Mouse (Mus musculus): ENCODE results near the gene Tmem265. TPM values are rescaled to one million over a fixed set of nuclear protein-coding genes. Genes with fewer than 3 reads are reported as not detected.

The Tmem265 gene
- 0.47 and 3.5 TPM in 2 replicates for polyA plus RNA-seq (2015; fragmentation: Nextera tagmentation; extraction: Ambion mirVana)

DNA sequence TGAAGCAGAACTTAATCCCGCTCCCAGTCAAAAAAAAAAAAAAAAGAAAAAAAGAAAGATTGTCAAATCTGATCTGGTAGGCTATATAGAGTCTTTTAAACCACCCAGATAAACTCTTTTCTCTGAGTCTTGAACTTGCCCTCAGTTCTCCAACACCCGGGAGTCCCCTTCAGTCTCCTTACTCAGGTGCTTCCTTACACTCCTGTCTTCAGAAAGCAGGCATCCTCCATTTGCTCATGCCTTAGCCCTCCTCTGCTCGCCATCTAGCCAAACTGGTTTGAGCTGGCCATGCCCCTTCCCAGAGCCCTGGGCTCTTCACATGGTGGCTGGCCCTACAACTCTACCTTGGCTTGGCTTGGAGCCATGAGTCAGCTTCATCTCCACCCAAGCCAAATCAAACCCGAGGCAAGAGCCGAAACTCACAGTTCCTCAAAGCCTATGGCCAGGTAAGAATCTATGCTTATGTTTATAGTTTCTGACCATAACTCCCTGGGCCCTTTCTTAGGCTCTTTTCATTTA is at the start of gene Tmem265:
TSS of gene Tmem265 (plus strand) at position 51 of the 519 bp plus-strand sequence.
- no peak for ATAC-seq (ENCODE audit: extremely low read depth, insufficient number of reproducible peaks, low FRiP score, low TSS enrichment)
- 92% methylated on average over 5 of the region's 5 CpGs for whole genome bisulfite sequencing
- Histone ChIP-seq H3K4me2 (no peak within 1 kb of the TSS), H3K36me3 (peaks cover 89% of the 10 kb centered on the region), H3K27ac (replicated peaks) (no peak within 1 kb of the TSS), H3K4me1 (peaks cover 13% of the 10 kb centered on the region), H3K27me3 (replicated peaks) (no peaks in the 10 kb centered on the region), H3K4me3 (no peak within 1 kb of the TSS), H3K9me3 (no peaks in the 10 kb centered on the region), H3K9ac (no peak within 1 kb of the TSS)

DNA sequence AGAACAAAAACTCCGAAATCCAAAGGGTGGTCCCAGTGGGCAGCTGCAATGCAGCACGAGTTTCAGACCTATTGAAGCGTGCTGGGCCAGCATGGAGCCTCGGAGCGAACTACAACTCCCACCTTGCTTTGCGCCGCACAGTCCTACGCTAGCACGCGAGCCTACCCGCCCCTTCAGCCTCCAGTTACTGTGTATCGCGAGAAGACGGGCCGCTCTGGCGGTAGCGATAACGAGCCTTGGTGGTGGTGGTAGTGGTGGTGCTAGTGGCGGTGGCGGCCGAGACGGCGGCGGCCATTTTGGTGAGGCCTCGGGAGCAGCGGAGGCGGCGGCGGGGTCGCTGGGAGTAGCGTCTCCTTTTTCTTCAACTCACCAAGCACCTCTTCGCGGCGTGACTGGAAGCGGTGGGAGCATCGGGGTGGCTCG is 49.4 kb upstream of the Tmem265 start, which contains the start of gene Srcap:
TSS of gene Srcap (plus strand) at position 176 of the 423 bp plus-strand sequence.
- H3K4me3 ChIP-seq, result peak within 1 kb of the TSS; percentile 84
- WGBS, result under 1% methylated on average over 37 of the region's 37 CpGs
- H3K27ac ChIP-seq (replicated peaks), result peak within 1 kb of the TSS; percentile 98
- peaks cover 32% of the 10 kb centered on the region for H3K36me3 ChIP-seq
- H3K4me2 ChIP-seq, result peak within 1 kb of the TSS; percentile 71
- H3K4me1 ChIP-seq, result peaks cover 20% of the 10 kb centered on the region
- H3K27me3 ChIP-seq (replicated peaks), result no peaks in the 10 kb centered on the region
- no peaks in the 10 kb centered on the region for H3K9me3 ChIP-seq
- H3K9ac ChIP-seq, result peak within 1 kb of the TSS; percentile 93
- peak; percentile 88 for ATAC-seq (ENCODE audit: extremely low read depth, insufficient number of reproducible peaks, low FRiP score, low TSS enrichment)

DNA sequence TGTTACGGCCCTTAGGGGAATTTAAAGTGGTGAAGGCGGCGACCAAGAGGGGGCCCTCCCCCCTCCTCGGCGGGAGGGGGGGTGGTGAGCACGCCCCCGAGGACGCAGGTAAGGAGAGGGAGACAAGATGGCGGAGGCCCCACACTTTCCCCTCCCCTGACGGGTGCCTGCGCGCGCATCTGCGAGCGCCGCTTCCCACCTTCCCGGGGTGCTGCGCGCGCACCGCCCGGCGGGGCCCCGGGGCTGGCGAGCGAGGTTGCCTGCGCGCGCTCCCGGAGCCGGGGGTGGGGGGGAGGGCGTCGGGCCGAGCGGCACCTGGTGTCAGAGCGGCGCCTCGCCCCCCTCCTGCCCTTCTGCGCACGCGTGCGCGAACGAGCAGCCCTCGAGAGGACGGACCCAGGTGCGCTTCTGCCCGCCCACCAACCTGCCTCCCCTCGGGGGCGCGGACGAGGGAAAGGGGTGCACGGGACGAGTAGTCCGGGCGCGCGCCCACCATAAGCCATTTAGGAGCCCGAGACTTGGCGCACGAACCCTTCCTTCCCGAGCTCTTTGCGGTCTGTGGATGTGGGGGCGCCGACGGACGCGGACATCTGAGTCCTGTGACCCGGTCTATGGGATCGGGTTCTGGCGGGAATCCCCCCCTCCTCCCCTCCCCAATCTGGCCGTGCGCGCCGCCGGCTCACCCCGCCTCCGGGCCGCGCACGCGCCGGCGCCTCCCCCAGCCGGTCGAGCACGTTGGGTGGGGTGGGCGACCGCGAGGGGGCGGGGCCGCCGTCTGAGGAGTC is 48.8 kb upstream of the Tmem265 start:
- peaks cover 20% of the 10 kb centered on the region for H3K4me1 ChIP-seq
- peak overlapping the region; percentile 98 for H3K27ac ChIP-seq (replicated peaks)
- H3K36me3 ChIP-seq, result peaks cover 38% of the 10 kb centered on the region
- H3K4me3 ChIP-seq, result peak overlapping the region; percentile 84
- under 1% methylated on average over 92 of the region's 93 CpGs for WGBS
- H3K4me2 ChIP-seq, result peak overlapping the region; percentile 71
- no peaks in the 10 kb centered on the region for H3K9me3 ChIP-seq
- no peaks in the 10 kb centered on the region for H3K27me3 ChIP-seq (replicated peaks)
- peak overlapping the region; percentile 93 for H3K9ac ChIP-seq
- peak; percentile 79 for ATAC-seq (ENCODE audit: extremely low read depth, insufficient number of reproducible peaks, low FRiP score, low TSS enrichment)

DNA sequence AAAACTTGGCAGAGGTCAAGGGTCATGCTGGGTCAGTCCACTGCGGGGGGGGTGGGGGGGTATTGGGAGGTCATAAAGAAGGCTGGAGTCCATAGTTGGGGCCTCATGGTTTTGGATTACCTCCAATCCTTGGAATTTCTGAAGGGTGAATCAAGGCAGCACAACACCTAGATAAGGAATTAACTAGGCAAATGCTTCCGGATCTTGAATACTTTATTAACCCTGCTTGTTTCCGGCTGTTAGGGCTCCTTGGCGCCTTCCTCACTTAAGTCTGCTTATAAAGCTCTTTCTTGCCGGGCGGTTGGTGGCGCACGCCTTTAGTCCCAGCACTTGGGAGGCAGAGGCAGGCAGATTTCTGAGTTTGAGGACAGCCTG is 48.2 kb upstream of the Tmem265 start:
- peaks cover 20% of the 10 kb centered on the region for H3K4me1 ChIP-seq
- H3K9me3 ChIP-seq, result no peaks in the 10 kb centered on the region
- 39% methylated on average over 8 of the region's 8 CpGs for WGBS
- peak overlapping the region; percentile 93 for H3K9ac ChIP-seq
- H3K4me3 ChIP-seq, result peak overlapping the region; percentile 84
- H3K27me3 ChIP-seq (replicated peaks), result no peaks in the 10 kb centered on the region
- peak overlapping the region; percentile 98 for H3K27ac ChIP-seq (replicated peaks)
- peak overlapping the region; percentile 71 for H3K4me2 ChIP-seq
- no peak for ATAC-seq (ENCODE audit: extremely low read depth, insufficient number of reproducible peaks, low FRiP score, low TSS enrichment)
- H3K36me3 ChIP-seq, result peaks cover 44% of the 10 kb centered on the region

DNA sequence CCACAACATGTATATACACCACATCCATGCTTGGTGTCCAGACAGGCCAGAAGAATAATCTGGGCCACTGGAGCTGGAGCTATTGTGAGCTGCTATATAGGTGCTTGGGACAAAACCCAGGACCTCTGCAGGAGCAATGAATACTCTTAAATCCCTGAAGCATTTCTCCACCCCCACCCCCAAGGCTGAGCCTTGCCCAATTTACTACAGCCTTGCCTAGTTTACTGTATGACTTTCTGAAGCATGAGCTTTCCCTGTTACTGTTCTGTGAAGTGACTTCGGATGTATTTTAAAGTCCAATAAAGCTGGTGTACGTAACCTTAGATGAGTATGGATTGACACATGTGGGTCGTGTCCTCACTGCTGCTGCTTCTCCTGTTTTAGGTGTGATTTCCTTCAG is 47.4 kb upstream of the Tmem265 start:
- Histone ChIP-seq H3K4me2 (peak overlapping the region; percentile 71), H3K9ac (peak overlapping the region; percentile 93), H3K9me3 (no peaks in the 10 kb centered on the region), H3K4me3 (peak overlapping the region; percentile 84), H3K4me1 (peaks cover 20% of the 10 kb centered on the region), H3K36me3 (peaks cover 52% of the 10 kb centered on the region), H3K27me3 (replicated peaks) (no peaks in the 10 kb centered on the region), H3K27ac (replicated peaks) (peak overlapping the region; percentile 98; the same call in 1 of the 2 replicates)
- 73% methylated on average over 3 of the region's 3 CpGs for WGBS
- no peak for ATAC-seq (ENCODE audit: extremely low read depth, insufficient number of reproducible peaks, low FRiP score, low TSS enrichment)

DNA sequence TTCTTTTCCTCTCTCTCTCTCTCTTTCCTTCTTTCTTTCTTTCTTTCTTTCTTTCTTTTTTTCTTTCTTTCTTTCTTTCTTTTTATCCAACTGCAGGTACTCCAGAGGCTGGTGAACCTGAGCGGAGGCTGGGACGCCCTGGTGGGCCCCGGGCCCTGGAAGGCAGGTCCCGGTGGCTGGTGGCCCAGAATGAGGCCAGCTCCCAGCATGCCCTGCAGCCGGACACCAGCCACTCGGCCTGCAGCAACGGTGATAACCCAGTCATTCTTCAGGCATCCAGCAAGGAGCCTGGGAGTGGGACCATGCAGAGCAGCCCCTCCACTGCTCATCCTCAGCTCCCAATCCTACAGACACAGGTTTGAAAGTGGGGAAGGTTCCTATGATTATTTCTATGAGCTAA is 45.3 kb upstream of the Tmem265 start:
- no peak overlapping the region for H3K9ac ChIP-seq
- no peak overlapping the region for H3K27ac ChIP-seq (replicated peaks)
- H3K9me3 ChIP-seq, result no peaks in the 10 kb centered on the region
- H3K4me3 ChIP-seq, result no peak overlapping the region
- 75% methylated on average over 7 of the region's 7 CpGs for WGBS
- H3K4me1 ChIP-seq, result peaks cover 20% of the 10 kb centered on the region
- H3K4me2 ChIP-seq, result no peak overlapping the region
- H3K36me3 ChIP-seq, result peaks cover 71% of the 10 kb centered on the region
- no peak for ATAC-seq (ENCODE audit: extremely low read depth, insufficient number of reproducible peaks, low FRiP score, low TSS enrichment)
- no peaks in the 10 kb centered on the region for H3K27me3 ChIP-seq (replicated peaks)

DNA sequence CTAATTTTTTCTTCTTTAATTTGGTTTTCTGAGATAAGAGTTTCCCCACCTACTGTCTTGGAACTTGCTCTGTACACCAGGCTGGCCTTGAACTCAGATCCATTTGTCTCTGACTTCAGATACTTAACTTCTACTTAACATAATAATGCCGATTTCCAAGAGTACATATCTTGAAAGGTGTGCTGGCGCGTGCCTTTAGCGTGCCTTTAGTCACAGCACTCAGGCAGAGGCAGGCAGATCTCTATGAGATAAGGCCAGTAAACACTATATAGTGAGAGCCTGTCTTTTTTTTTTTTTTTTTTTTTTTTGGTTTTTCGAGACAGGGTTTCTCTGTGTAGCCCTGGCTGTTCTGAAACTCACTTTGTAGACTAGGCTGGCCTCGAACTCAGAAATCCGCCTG is 44.8 kb upstream of the Tmem265 start:
- ATAC-seq (ENCODE audit: extremely low read depth, insufficient number of reproducible peaks, low FRiP score, low TSS enrichment), result no peak
- H3K9ac ChIP-seq, result no peak overlapping the region
- no peak overlapping the region for H3K4me2 ChIP-seq
- no peak overlapping the region for H3K4me3 ChIP-seq
- peaks cover 16% of the 10 kb centered on the region for H3K4me1 ChIP-seq
- H3K36me3 ChIP-seq, result peaks cover 76% of the 10 kb centered on the region
- no peaks in the 10 kb centered on the region for H3K9me3 ChIP-seq
- no peaks in the 10 kb centered on the region for H3K27me3 ChIP-seq (replicated peaks)
- 90% methylated on average over 6 of the region's 7 CpGs for WGBS
- H3K27ac ChIP-seq (replicated peaks), result no peak overlapping the region

DNA sequence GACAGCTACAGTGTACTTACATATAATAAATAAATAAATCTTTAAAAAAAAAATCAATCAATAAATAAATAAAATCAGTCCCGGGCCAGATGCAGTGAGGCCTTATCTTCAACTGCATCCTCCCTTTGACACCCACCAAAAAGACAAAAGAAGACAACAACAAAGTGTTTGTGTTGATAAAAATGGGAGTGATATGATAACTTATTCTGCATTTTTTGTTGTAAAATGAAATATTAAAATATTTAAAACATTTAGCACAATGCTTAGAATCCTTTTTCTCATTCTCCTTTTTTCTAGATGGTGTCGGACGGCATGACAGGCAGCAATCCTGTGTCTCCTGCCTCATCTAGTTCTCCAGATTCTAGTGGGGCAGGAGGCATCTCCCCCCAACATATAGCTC is 41.9 kb upstream of the Tmem265 start, which contains the start of gene Gm42715:
TSS of gene Gm42715 (plus strand) at position 301 of the 400 bp plus-strand sequence.
- no peak within 1 kb of the TSS for H3K27ac ChIP-seq (replicated peaks)
- no peak for ATAC-seq (ENCODE audit: extremely low read depth, insufficient number of reproducible peaks, low FRiP score, low TSS enrichment)
- no peak within 1 kb of the TSS for H3K4me3 ChIP-seq
- peaks cover 96% of the 10 kb centered on the region for H3K36me3 ChIP-seq
- no peaks in the 10 kb centered on the region; the same call in 1 of the 2 replicates for H3K4me1 ChIP-seq
- no peak within 1 kb of the TSS for H3K9ac ChIP-seq
- 92% methylated on average over 3 of the region's 3 CpGs for WGBS
- no peaks in the 10 kb centered on the region for H3K27me3 ChIP-seq (replicated peaks)
- no peaks in the 10 kb centered on the region for H3K9me3 ChIP-seq
- no peak within 1 kb of the TSS for H3K4me2 ChIP-seq

DNA sequence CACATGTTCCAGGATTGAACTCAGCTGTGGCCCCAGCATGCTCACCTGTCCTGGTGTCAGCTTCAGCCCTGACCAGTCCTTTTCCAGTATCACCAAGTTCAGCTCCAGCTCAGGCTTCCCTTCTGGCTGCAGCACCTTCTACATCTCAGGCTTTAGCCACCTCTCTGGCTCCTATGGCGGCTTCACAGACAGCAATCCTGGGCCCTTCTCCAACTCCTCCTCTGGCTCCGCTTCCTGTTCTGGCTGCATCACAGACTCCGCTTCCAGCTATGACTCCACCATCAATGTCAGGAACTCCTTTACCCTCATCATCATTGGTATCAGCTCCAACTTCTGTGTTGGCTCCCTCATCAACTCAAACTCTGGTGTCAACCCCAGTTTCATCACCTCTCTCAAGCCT is 19.5 kb upstream of the Tmem265 start:
- Histone ChIP-seq H3K27me3 (replicated peaks) (no peaks in the 10 kb centered on the region), H3K9me3 (no peaks in the 10 kb centered on the region), H3K9ac (no peak overlapping the region), H3K36me3 (peaks cover 96% of the 10 kb centered on the region), H3K27ac (replicated peaks) (no peak overlapping the region), H3K4me3 (no peak overlapping the region), H3K4me1 (peaks cover 5% of the 10 kb centered on the region; the same call in 1 of the 2 replicates), H3K4me2 (no peak overlapping the region)
- ATAC-seq (ENCODE audit: extremely low read depth, insufficient number of reproducible peaks, low FRiP score, low TSS enrichment), result no peak
- 87% methylated on average over 3 of the region's 3 CpGs for WGBS

DNA sequence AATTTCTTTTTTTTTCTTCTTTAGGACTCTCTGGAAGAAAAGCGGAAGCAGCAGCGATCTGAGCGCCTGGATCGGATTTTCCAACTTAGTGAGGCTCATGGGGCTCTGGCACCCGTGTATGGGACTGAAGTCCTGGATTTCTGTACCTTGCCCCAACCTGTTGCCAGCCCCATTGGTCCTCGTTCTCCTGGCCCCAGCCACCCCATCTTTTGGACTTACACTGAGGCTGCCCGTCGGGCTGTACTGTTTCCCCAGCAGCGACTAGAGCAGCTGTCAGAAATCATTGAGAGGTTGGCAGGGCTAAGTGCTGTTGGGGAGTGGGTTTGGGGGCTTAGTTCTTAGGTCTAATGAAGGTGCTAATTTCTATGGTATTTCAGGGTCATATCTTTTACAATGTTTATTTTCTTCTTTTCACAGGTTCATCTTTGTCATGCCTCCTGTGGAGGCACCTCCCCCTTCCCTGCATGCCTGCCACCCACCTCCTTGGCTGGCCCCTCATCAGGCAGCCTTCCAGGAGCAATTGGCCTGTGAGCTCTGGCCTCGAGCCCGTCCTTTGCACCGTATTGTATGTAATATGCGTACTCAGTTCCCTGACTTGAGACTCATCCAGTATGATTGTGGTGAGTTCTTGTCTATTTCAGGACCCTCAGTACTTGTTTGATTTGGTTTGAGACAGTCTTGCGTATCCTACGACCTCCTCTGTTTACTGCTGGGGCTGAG is 11.9 kb upstream of the Tmem265 start:
- 87% methylated on average over 15 of the region's 15 CpGs for WGBS

DNA sequence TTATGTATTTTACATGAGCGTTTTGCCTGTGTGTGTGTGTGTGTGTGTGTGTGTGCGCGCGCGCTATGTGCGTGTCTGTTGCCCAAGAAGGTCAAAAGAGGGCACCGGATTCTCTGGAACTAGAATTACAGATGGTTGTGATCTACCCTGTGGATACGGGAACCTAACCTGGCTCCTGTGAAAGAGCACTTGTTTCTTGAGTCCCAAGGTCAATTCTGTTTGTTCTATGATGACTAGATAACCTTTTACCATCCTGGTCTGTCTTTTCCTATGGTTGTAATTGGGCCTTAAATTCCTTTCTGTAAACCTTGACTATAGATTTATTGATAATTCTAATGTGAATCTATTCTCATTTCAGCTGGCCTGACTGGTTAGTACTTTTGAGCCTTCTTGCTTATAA is 9.6 kb upstream of the Tmem265 start:
- WGBS, result 95% methylated on average over 8 of the region's 8 CpGs
- Histone ChIP-seq H3K27me3 (replicated peaks) (no peaks in the 10 kb centered on the region), H3K4me2 (no peak overlapping the region), H3K4me1 (no peaks in the 10 kb centered on the region), H3K36me3 (peaks cover 88% of the 10 kb centered on the region), H3K9me3 (no peaks in the 10 kb centered on the region), H3K9ac (no peak overlapping the region), H3K4me3 (no peak overlapping the region), H3K27ac (replicated peaks) (no peak overlapping the region)
- no peak for ATAC-seq (ENCODE audit: extremely low read depth, insufficient number of reproducible peaks, low FRiP score, low TSS enrichment)

More for the DNA sequence above, 11.9 kb upstream of the Tmem265 start:
- Histone ChIP-seq H3K4me1 (no peaks in the 10 kb centered on the region), H3K36me3 (peaks cover 87% of the 10 kb centered on the region), H3K27ac (replicated peaks) (no peak overlapping the region), H3K9me3 (no peaks in the 10 kb centered on the region), H3K4me3 (no peak overlapping the region), H3K9ac (no peak overlapping the region), H3K4me2 (no peak overlapping the region), H3K27me3 (replicated peaks) (no peaks in the 10 kb centered on the region)
- no peak for ATAC-seq (ENCODE audit: extremely low read depth, insufficient number of reproducible peaks, low FRiP score, low TSS enrichment)
